Mouse (Mus musculus): Measurements from ENCODE around the gene Arrdc4.

DNA sequence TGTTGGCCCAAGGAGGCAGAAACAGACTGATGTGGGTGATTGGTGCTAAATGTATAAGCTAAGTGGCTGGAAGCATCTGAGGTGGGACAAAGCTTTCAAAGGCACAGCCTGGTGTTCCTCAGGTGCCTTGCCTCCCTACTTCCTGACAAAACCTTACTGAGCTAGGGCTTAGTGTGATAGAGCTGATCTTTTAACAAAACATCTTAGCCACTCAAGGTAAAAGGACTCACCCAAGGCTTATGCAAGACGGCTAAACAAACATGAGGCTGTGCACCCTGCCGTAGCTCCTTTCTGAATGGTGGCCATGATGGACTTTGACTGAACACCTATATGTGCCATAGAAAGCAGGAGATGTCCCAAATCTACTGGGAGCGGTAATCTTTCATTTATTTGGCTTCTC is 51.7 kb downstream of the Arrdc4 start:
- TF ChIP-seq ZC3H11A (IDR thresholded peaks at IDR 0.05; ENCODE audit: borderline replicate concordance, low read depth, low read length) = no peak
- TF ChIP-seq CHD2 (IDR thresholded peaks at IDR 0.05; ENCODE audit: low read depth, low read length) = no peak
- no peak for TF ChIP-seq ZNF384 (IDR thresholded peaks at IDR 0.05; ENCODE audit: low read depth, low read length)
- TF ChIP-seq HCFC1 (IDR thresholded peaks at IDR 0.05; ENCODE audit: borderline replicate concordance, insufficient read depth, low read length) = no peak
- TF ChIP-seq MAFK (IDR thresholded peaks at IDR 0.05; ENCODE audit: insufficient read depth, low read depth, low read length) = no peak

All from ES-E14 (cell line).